Mouse (Mus musculus): ENCODE data around the gene Ficd. TPM values are rescaled to one million over a fixed set of nuclear protein-coding genes. Genes with fewer than 3 reads are reported as not detected.

Gene Ficd
- polyA plus RNA-seq, 1 experiment from 2014 or later, result 4.0 TPM

GRCm38 (mm10) chr5:113768806-113769205 is 33.2 kb downstream of the Ficd start:
- Histone ChIP-seq H3K27ac (replicated peaks in 1 of 2; ENCODE audit: control insufficient read depth in 1 of 2, insufficient read depth in 1 of 2, low read depth in 2 of 2, low read length in 2 of 2) (no peak overlapping the region), H3K4me3 (ENCODE audit: control insufficient read depth in 1 of 2, insufficient read depth in 1 of 2, low read depth in 1 of 2, low read length in 2 of 2) (no peak overlapping the region), H3K4me1 (ENCODE audit: control insufficient read depth in 2 of 2, insufficient read depth in 2 of 2, low read length in 2 of 2) (peaks cover 6 to 25% of the 10 kb centered on the region in 2 experiments), H3K4me2 (ENCODE audit: low read length) (no peak overlapping the region), H3K36me3 (ENCODE audit: control insufficient read depth, insufficient read depth, low read length) (peaks cover 40% of the 10 kb centered on the region), H3K27me3 (ENCODE audit: control insufficient read depth, insufficient read depth, low read length) (no peaks in the 10 kb centered on the region), H3K9ac (ENCODE audit: low read length) (no peak overlapping the region), H3K9me3 (ENCODE audit: control insufficient read depth, low read length) (no peaks in the 10 kb centered on the region)
- WGBS, result 91% methylated on average over 8 of the region's 8 CpGs
- no peak for ATAC-seq (ENCODE audit: insufficient number of reproducible peaks, insufficient read depth, low FRiP score, low read depth)

GRCm38 (mm10) chr5:113771213-113772162 is 35.9 kb downstream of the Ficd start:
- Histone ChIP-seq H3K9me3 (ENCODE audit: control insufficient read depth, low read length) (no peaks in the 10 kb centered on the region), H3K36me3 (ENCODE audit: control insufficient read depth, insufficient read depth, low read length) (peaks cover 52% of the 10 kb centered on the region), H3K27me3 (ENCODE audit: control insufficient read depth, insufficient read depth, low read length) (no peaks in the 10 kb centered on the region), H3K4me3 (ENCODE audit: control insufficient read depth in 1 of 2, insufficient read depth in 1 of 2, low read depth in 1 of 2, low read length in 2 of 2) (peak overlapping the region; percentile 66 to 96), H3K4me1 (ENCODE audit: control insufficient read depth in 2 of 2, insufficient read depth in 2 of 2, low read length in 2 of 2) (peaks cover 6 to 21% of the 10 kb centered on the region in 2 experiments), H3K9ac (ENCODE audit: low read length) (peak overlapping the region; percentile 93), H3K4me2 (ENCODE audit: low read length) (peak overlapping the region; percentile 95), H3K27ac (replicated peaks in 1 of 2; ENCODE audit: control insufficient read depth in 1 of 2, insufficient read depth in 1 of 2, low read depth in 2 of 2, low read length in 2 of 2) (peak overlapping the region; percentile 96 to 98)
- WGBS, result under 1% methylated on average over 83 of the region's 97 CpGs
- peak; percentile 75 for ATAC-seq (ENCODE audit: insufficient number of reproducible peaks, insufficient read depth, low FRiP score, low read depth)

GRCm38 (mm10) chr5:113772450-113772895 is 36.9 kb downstream of the Ficd start, which contains the start of the genes Sart3 and Iscu:
Sart3 (minus strand) TSS chr5:113772510.
Iscu (plus strand) TSS chr5:113772748.
- Histone ChIP-seq H3K4me1 (ENCODE audit: control insufficient read depth in 2 of 2, insufficient read depth in 2 of 2, low read length in 2 of 2) (peaks cover 6 to 21% of the 10 kb centered on the region in 2 experiments), H3K27me3 (ENCODE audit: control insufficient read depth, insufficient read depth, low read length) (no peaks in the 10 kb centered on the region), H3K9ac (ENCODE audit: low read length) (peak within 1 kb of the TSS; percentile 93), H3K27ac (replicated peaks in 1 of 2; ENCODE audit: control insufficient read depth in 1 of 2, insufficient read depth in 1 of 2, low read depth in 2 of 2, low read length in 2 of 2) (peak within 1 kb of the TSS; percentile 96 to 98), H3K36me3 (ENCODE audit: control insufficient read depth, insufficient read depth, low read length) (peaks cover 52% of the 10 kb centered on the region), H3K4me3 (ENCODE audit: control insufficient read depth in 1 of 2, insufficient read depth in 1 of 2, low read depth in 1 of 2, low read length in 2 of 2) (peak within 1 kb of the TSS; percentile 66 to 96), H3K9me3 (ENCODE audit: control insufficient read depth, low read length) (no peaks in the 10 kb centered on the region), H3K4me2 (ENCODE audit: low read length) (peak within 1 kb of the TSS; percentile 95)
- ATAC-seq (ENCODE audit: insufficient number of reproducible peaks, insufficient read depth, low FRiP score, low read depth), result peak; percentile 86
- under 1% methylated on average over 49 of the region's 49 CpGs for WGBS

GRCm38 (mm10) chr5:113772905-113773519 is 37.4 kb downstream of the Ficd start:
- Histone ChIP-seq H3K9me3 (ENCODE audit: control insufficient read depth, low read length) (no peaks in the 10 kb centered on the region), H3K4me2 (ENCODE audit: low read length) (peak overlapping the region; percentile 95), H3K9ac (ENCODE audit: low read length) (peak overlapping the region; percentile 83), H3K4me3 (ENCODE audit: control insufficient read depth in 1 of 2, insufficient read depth in 1 of 2, low read depth in 1 of 2, low read length in 2 of 2) (peak overlapping the region; percentile 66 to 96), H3K36me3 (ENCODE audit: control insufficient read depth, insufficient read depth, low read length) (peaks cover 46% of the 10 kb centered on the region), H3K4me1 (ENCODE audit: control insufficient read depth in 2 of 2, insufficient read depth in 2 of 2, low read length in 2 of 2) (peaks cover 6 to 21% of the 10 kb centered on the region in 2 experiments), H3K27ac (replicated peaks in 1 of 2; ENCODE audit: control insufficient read depth in 1 of 2, insufficient read depth in 1 of 2, low read depth in 2 of 2, low read length in 2 of 2) (peak overlapping the region in 1 of 2 experiments; percentile 98; a peak in 2 of 4 replicates), H3K27me3 (ENCODE audit: control insufficient read depth, insufficient read depth, low read length) (no peaks in the 10 kb centered on the region)
- WGBS, result under 1% methylated on average over 35 of the region's 38 CpGs
- peak; percentile 23; the same call in 1 of the 2 replicates for ATAC-seq (ENCODE audit: insufficient number of reproducible peaks, insufficient read depth, low FRiP score, low read depth)

GRCm38 (mm10) chr5:113773664-113774063 is 38.1 kb downstream of the Ficd start:
- H3K9ac ChIP-seq (ENCODE audit: low read length), result peak overlapping the region; percentile 83; the same call in 1 of the 2 replicates
- peaks cover 6 to 21% of the 10 kb centered on the region in 2 experiments for H3K4me1 ChIP-seq (ENCODE audit: control insufficient read depth in 2 of 2, insufficient read depth in 2 of 2, low read length in 2 of 2)
- ATAC-seq (ENCODE audit: insufficient number of reproducible peaks, insufficient read depth, low FRiP score, low read depth), result no peak
- H3K4me3 ChIP-seq (ENCODE audit: control insufficient read depth in 1 of 2, insufficient read depth in 1 of 2, low read depth in 1 of 2, low read length in 2 of 2), result peak overlapping the region; percentile 66 to 96
- H3K9me3 ChIP-seq (ENCODE audit: control insufficient read depth, low read length), result no peaks in the 10 kb centered on the region
- no peak overlapping the region; a peak in 1 of 4 replicates for H3K27ac ChIP-seq (replicated peaks in 1 of 2; ENCODE audit: control insufficient read depth in 1 of 2, insufficient read depth in 1 of 2, low read depth in 2 of 2, low read length in 2 of 2)
- no peaks in the 10 kb centered on the region for H3K27me3 ChIP-seq (ENCODE audit: control insufficient read depth, insufficient read depth, low read length)
- H3K36me3 ChIP-seq (ENCODE audit: control insufficient read depth, insufficient read depth, low read length), result peaks cover 46% of the 10 kb centered on the region
- under 1% methylated on average over 7 of the region's 7 CpGs for whole genome bisulfite sequencing
- peak overlapping the region; percentile 95 for H3K4me2 ChIP-seq (ENCODE audit: low read length)

- WGBS, result 92% methylated on average over 10 of the region's 10 CpGs
- no peak for ATAC-seq (ENCODE audit: insufficient number of reproducible peaks, insufficient read depth, low FRiP score, low read depth)
- Histone ChIP-seq H3K9ac (ENCODE audit: low read length) (no peak overlapping the region), H3K9me3 (ENCODE audit: control insufficient read depth, low read length) (no peaks in the 10 kb centered on the region), H3K36me3 (ENCODE audit: control insufficient read depth, insufficient read depth, low read length) (peaks cover 44% of the 10 kb centered on the region), H3K4me3 (ENCODE audit: control insufficient read depth in 1 of 2, insufficient read depth in 1 of 2, low read depth in 1 of 2, low read length in 2 of 2) (no peak overlapping the region), H3K4me1 (ENCODE audit: control insufficient read depth in 2 of 2, insufficient read depth in 2 of 2, low read length in 2 of 2) (peaks cover under 1 to 10% of the 10 kb centered on the region in 2 experiments), H3K4me2 (ENCODE audit: low read length) (no peak overlapping the region), H3K27me3 (ENCODE audit: control insufficient read depth, insufficient read depth, low read length) (no peaks in the 10 kb centered on the region), H3K27ac (replicated peaks in 1 of 2; ENCODE audit: control insufficient read depth in 1 of 2, insufficient read depth in 1 of 2, low read depth in 2 of 2, low read length in 2 of 2) (no peak overlapping the region)
Measured at GRCm38 (mm10) chr5:113775585-113775984, 40.0 kb downstream of the Ficd start.

GRCm38 (mm10) chr5:113776128-113776895 is 40.7 kb downstream of the Ficd start:
- peaks cover 44% of the 10 kb centered on the region for H3K36me3 ChIP-seq (ENCODE audit: control insufficient read depth, insufficient read depth, low read length)
- H3K27me3 ChIP-seq (ENCODE audit: control insufficient read depth, insufficient read depth, low read length), result no peaks in the 10 kb centered on the region
- H3K4me2 ChIP-seq (ENCODE audit: low read length), result no peak overlapping the region
- H3K9ac ChIP-seq (ENCODE audit: low read length), result no peak overlapping the region
- H3K4me3 ChIP-seq (ENCODE audit: control insufficient read depth in 1 of 2, insufficient read depth in 1 of 2, low read depth in 1 of 2, low read length in 2 of 2), result no peak overlapping the region
- WGBS, result 90% methylated on average over 15 of the region's 15 CpGs
- H3K4me1 ChIP-seq (ENCODE audit: control insufficient read depth in 2 of 2, insufficient read depth in 2 of 2, low read length in 2 of 2), result peaks cover 0 to 8% of the 10 kb centered on the region in 2 experiments; a peak in 2 of 4 replicates
- no peak overlapping the region for H3K27ac ChIP-seq (replicated peaks in 1 of 2; ENCODE audit: control insufficient read depth in 1 of 2, insufficient read depth in 1 of 2, low read depth in 2 of 2, low read length in 2 of 2)
- no peak for ATAC-seq (ENCODE audit: insufficient number of reproducible peaks, insufficient read depth, low FRiP score, low read depth)
- no peaks in the 10 kb centered on the region for H3K9me3 ChIP-seq (ENCODE audit: control insufficient read depth, low read length)
